Mouse (Mus musculus): ENCODE data around the gene Smndc1.
"Not testable (repeated sequence)": the region's sequence is repeated elsewhere in the genome, so short reads cannot be mapped to it uniquely, and the experiment has no call there.

Smndc1 gene

GRCm38 (mm10) chr19:53405810-53406209, 15.4 kb upstream of the Smndc1 start:
- Histone ChIP-seq H3K36me3 (ENCODE audit: insufficient read depth, low read length) (no peaks in the 10 kb centered on the region), H3K4me3 (replicated peaks; ENCODE audit: low read length) (no peak overlapping the region), H3K9me3 (ENCODE audit: low read length) (no peaks in the 10 kb centered on the region), H3K4me1 (replicated peaks; ENCODE audit: low read depth, low read length) (peaks cover 44% of the 10 kb centered on the region), H3K27me3 (ENCODE audit: insufficient read depth, low read length) (no peaks in the 10 kb centered on the region)
- TF ChIP-seq CTCF (conservative IDR thresholded peaks at IDR 0.05; ENCODE audit: low read length) (no peak), POU5F1 (IDR thresholded peaks at IDR 0.05; ENCODE audit: borderline replicate concordance, low read length) (no peak), NANOG (IDR thresholded peaks at IDR 0.05; ENCODE audit: borderline replicate concordance, low read length) (no peak)

GRCm38 (mm10) chr19:53404837-53405356, 14.5 kb upstream of the Smndc1 start:
- Histone ChIP-seq H3K27me3 (ENCODE audit: insufficient read depth, low read length) (no peaks in the 10 kb centered on the region), H3K36me3 (ENCODE audit: insufficient read depth, low read length) (no peaks in the 10 kb centered on the region), H3K9me3 (ENCODE audit: low read length) (no peaks in the 10 kb centered on the region), H3K4me3 (replicated peaks; ENCODE audit: low read length) (no peak overlapping the region), H3K4me1 (replicated peaks; ENCODE audit: low read depth, low read length) (peaks cover 35% of the 10 kb centered on the region)
- TF ChIP-seq NANOG (IDR thresholded peaks at IDR 0.05; ENCODE audit: borderline replicate concordance, low read length) (no peak), POU5F1 (IDR thresholded peaks at IDR 0.05; ENCODE audit: borderline replicate concordance, low read length) (no peak), CTCF (conservative IDR thresholded peaks at IDR 0.05; ENCODE audit: low read length) (no peak)

GRCm38 (mm10) chr19:53404219-53404836, 13.9 kb upstream of the Smndc1 start:
- Histone ChIP-seq H3K9me3 (ENCODE audit: low read length) (no peaks in the 10 kb centered on the region), H3K36me3 (ENCODE audit: insufficient read depth, low read length) (no peaks in the 10 kb centered on the region), H3K4me1 (replicated peaks; ENCODE audit: low read depth, low read length) (peaks cover 29% of the 10 kb centered on the region), H3K27me3 (ENCODE audit: insufficient read depth, low read length) (no peaks in the 10 kb centered on the region), H3K4me3 (replicated peaks; ENCODE audit: low read length) (no peak overlapping the region)
- TF ChIP-seq POU5F1 (IDR thresholded peaks at IDR 0.05; ENCODE audit: borderline replicate concordance, low read length), result no peak

- peak overlapping the region; percentile 57 for H3K4me3 ChIP-seq (replicated peaks; ENCODE audit: low read length)
- no peaks in the 10 kb centered on the region for H3K36me3 ChIP-seq (ENCODE audit: insufficient read depth, low read length)
- TF ChIP-seq POU5F1 (IDR thresholded peaks at IDR 0.05; ENCODE audit: borderline replicate concordance, low read length) (no peak), CTCF (conservative IDR thresholded peaks at IDR 0.05; ENCODE audit: low read length) (peak; percentile 41), NANOG (IDR thresholded peaks at IDR 0.05; ENCODE audit: borderline replicate concordance, low read length) (no peak)
- peaks cover 29% of the 10 kb centered on the region for H3K4me1 ChIP-seq (replicated peaks; ENCODE audit: low read depth, low read length)
- H3K27me3 ChIP-seq (ENCODE audit: insufficient read depth, low read length), result no peaks in the 10 kb centered on the region
- H3K9me3 ChIP-seq (ENCODE audit: low read length), result no peaks in the 10 kb centered on the region
Observed at GRCm38 (mm10) chr19:53402741-53403432, 12.5 kb upstream of the Smndc1 start.

- Histone ChIP-seq H3K4me1 (replicated peaks; ENCODE audit: low read depth, low read length) (peaks cover 35% of the 10 kb centered on the region), H3K36me3 (ENCODE audit: insufficient read depth, low read length) (peaks cover 8% of the 10 kb centered on the region), H3K27me3 (ENCODE audit: insufficient read depth, low read length) (no peaks in the 10 kb centered on the region), H3K4me3 (replicated peaks; ENCODE audit: low read length) (no peak overlapping the region), H3K9me3 (ENCODE audit: low read length) (no peaks in the 10 kb centered on the region)
- no peak for TF ChIP-seq POU5F1 (IDR thresholded peaks at IDR 0.05; ENCODE audit: borderline replicate concordance, low read length)
- TF ChIP-seq CTCF (conservative IDR thresholded peaks at IDR 0.05; ENCODE audit: low read length), result 0 out of 2 replicates have a peak, but pooled peaks have one; percentile 2
- TF ChIP-seq NANOG (IDR thresholded peaks at IDR 0.05; ENCODE audit: borderline replicate concordance, low read length), result no peak
Observed at GRCm38 (mm10) chr19:53400332-53401110, 10.1 kb upstream of the Smndc1 start.

- peaks cover 10% of the 10 kb centered on the region for H3K36me3 ChIP-seq (ENCODE audit: insufficient read depth, low read length)
- H3K4me1 ChIP-seq (replicated peaks; ENCODE audit: low read depth, low read length), result peaks cover 34% of the 10 kb centered on the region
- H3K9me3 ChIP-seq (ENCODE audit: low read length), result no peaks in the 10 kb centered on the region
Observed at GRCm38 (mm10) chr19:53399213-53399612, 8.8 kb upstream of the Smndc1 start.

GRCm38 (mm10) chr19:53397451-53398233, 7.3 kb upstream of the Smndc1 start:
- Histone ChIP-seq H3K36me3 (ENCODE audit: insufficient read depth, low read length) (peaks cover 10% of the 10 kb centered on the region), H3K27me3 (ENCODE audit: insufficient read depth, low read length) (no peaks in the 10 kb centered on the region), H3K9me3 (ENCODE audit: low read length) (no peaks in the 10 kb centered on the region), H3K4me1 (replicated peaks; ENCODE audit: low read depth, low read length) (peaks cover 42% of the 10 kb centered on the region), H3K4me3 (replicated peaks; ENCODE audit: low read length) (no peak overlapping the region)
- TF ChIP-seq POU5F1 (IDR thresholded peaks at IDR 0.05; ENCODE audit: borderline replicate concordance, low read length), result no peak
- no peak for TF ChIP-seq CTCF (conservative IDR thresholded peaks at IDR 0.05; ENCODE audit: low read length)
- no peak for TF ChIP-seq NANOG (IDR thresholded peaks at IDR 0.05; ENCODE audit: borderline replicate concordance, low read length)

More at GRCm38 (mm10) chr19:53399213-53399612, 8.8 kb upstream of the Smndc1 start:
- no peaks in the 10 kb centered on the region for H3K27me3 ChIP-seq (ENCODE audit: insufficient read depth, low read length)
- no peak overlapping the region for H3K4me3 ChIP-seq (replicated peaks; ENCODE audit: low read length)
- TF ChIP-seq NANOG (IDR thresholded peaks at IDR 0.05; ENCODE audit: borderline replicate concordance, low read length) (no peak), POU5F1 (IDR thresholded peaks at IDR 0.05; ENCODE audit: borderline replicate concordance, low read length) (no peak), CTCF (conservative IDR thresholded peaks at IDR 0.05; ENCODE audit: low read length) (no peak)

- not testable (repeated sequence) for H3K27me3 ChIP-seq (ENCODE audit: insufficient read depth, low read length); H3K4me3 ChIP-seq (replicated peaks; ENCODE audit: low read length); H3K9me3 ChIP-seq (ENCODE audit: low read length)
- Histone ChIP-seq H3K36me3 (ENCODE audit: insufficient read depth, low read length) (peaks cover 10% of the 10 kb centered on the region), H3K4me1 (replicated peaks; ENCODE audit: low read depth, low read length) (peaks cover 54% of the 10 kb centered on the region)
Observed at GRCm38 (mm10) chr19:53395805-53396204, 5.4 kb upstream of the Smndc1 start.

GRCm38 (mm10) chr19:53394956-53395355, 4.6 kb upstream of the Smndc1 start:
- Histone ChIP-seq H3K36me3 (ENCODE audit: insufficient read depth, low read length) (peaks cover 10% of the 10 kb centered on the region), H3K4me1 (replicated peaks; ENCODE audit: low read depth, low read length) (peaks cover 54% of the 10 kb centered on the region)
- H3K4me3 ChIP-seq (replicated peaks; ENCODE audit: low read length); H3K9me3 ChIP-seq (ENCODE audit: low read length); H3K27me3 ChIP-seq (ENCODE audit: insufficient read depth, low read length): not testable (repeated sequence)

Measured in E14TG2a.4 (cell line).